Mouse (Mus musculus) forebrain, embryonic 15.5 days (tissue): ENCODE measurements around the gene Nhlh2. TPM values are rescaled to one million over a fixed set of nuclear protein-coding genes. Genes with fewer than 3 reads are reported as not detected.

Experiments
- ATAC-seq: fragments of 200-750 bp; cut with Nextera tagmentation; replicated peaks from 2 replicates; pipeline ENCODE4 v1.8.0; 2017; ENCODE audit warnings: mild to moderate bottlenecking, moderate TSS enrichment, moderate library complexity
- H3K27ac ChIP-seq: fragments of 300-500 bp; sonication (generic); replicated peaks from 2 replicates; pipeline ENCODE4 v1.5.1; 2015; ENCODE audit warnings: mild to moderate bottlenecking, inconsistent platforms
- H3K27me3 ChIP-seq: fragments of 300-500 bp; sonication (generic); 2 replicates; pipeline ENCODE4 v1.6.1; 2015; ENCODE audit warnings: inconsistent platforms
- H3K36me3 ChIP-seq: fragments of 300-500 bp; sonication (generic); 2 replicates; pipeline ENCODE4 v1.6.1; 2015; ENCODE audit warnings: mild to moderate bottlenecking, inconsistent platforms
- H3K4me1 ChIP-seq: fragments of 300-500 bp; sonication (generic); 2 replicates; pipeline ENCODE4 v1.6.1; 2015; ENCODE audit warnings: inconsistent platforms
- H3K4me2 ChIP-seq: fragments of 300-500 bp; sonication (generic); replicated peaks from 2 replicates; pipeline ENCODE4 v1.6.1; 2015; ENCODE audit warnings: mild to moderate bottlenecking, inconsistent platforms
- H3K4me3 ChIP-seq: fragments of 300-500 bp; sonication (generic); 2 replicates; pipeline ENCODE4 v1.5.1; 2015; ENCODE audit warnings: mild to moderate bottlenecking, inconsistent platforms
- H3K9ac ChIP-seq: fragments of 300-500 bp; sonication (generic); replicated peaks from 2 replicates; pipeline ENCODE4 v1.6.1; 2015; ENCODE audit warnings: mild to moderate bottlenecking, inconsistent platforms
- H3K9me3 ChIP-seq: fragments of 300-500 bp; sonication (generic); 2 replicates; pipeline ENCODE4 v1.6.1; 2016; ENCODE audit warnings: inconsistent platforms
- WGBS: fragments of 180-500 bp; shearing (Covaris S2); methylation state at CpG from one replicate; pipeline ENCODE4 v1.1.7; 2015; ENCODE audit warnings: mixed read lengths; 5-methylcytosine and 5-hydroxymethylcytosine counted together
- polyA plus RNA-seq: library from polyadenylated mRNA; unstranded; fragments of >200 nt; fragmentation: Nextera tagmentation; extraction: Ambion mirVana; gene quantifications from 2 replicates; pipeline ENCODE4 v1.2.1, GENCODE M21; 2015

Gene Nhlh2
- polyA plus RNA-seq, 1 experiment from 2014 or later: 24.3 TPM

GRCm38 (mm10) chr3:102010681-102011317, 923 bp downstream of the Nhlh2 start:
- H3K4me3 ChIP-seq: peak overlapping the region; percentile 43
- peak overlapping the region; percentile 76 for H3K27ac ChIP-seq

GRCm38 (mm10) chr3:102011318-102012075, 1.6 kb downstream of the Nhlh2 start:
- peaks cover 23% of the 10 kb centered on the region for H3K4me1 ChIP-seq
- H3K4me3 ChIP-seq: peak overlapping the region; percentile 43
- WGBS: under 1% methylated on average over 48 of the region's 48 CpGs
- no peaks in the 10 kb centered on the region for H3K36me3 ChIP-seq
- ATAC-seq: peak; percentile 46
- peak overlapping the region; percentile 48 for H3K4me2 ChIP-seq
- H3K9ac ChIP-seq: peak overlapping the region; percentile 53
- H3K9me3 ChIP-seq: no peaks in the 10 kb centered on the region
- peak overlapping the region; percentile 76 for H3K27ac ChIP-seq
- peaks cover 22% of the 10 kb centered on the region for H3K27me3 ChIP-seq

More at GRCm38 (mm10) chr3:102010681-102011317, 923 bp downstream of the Nhlh2 start:
- WGBS: 2% methylated on average over 24 of the region's 24 CpGs
- Histone ChIP-seq H3K4me1 (peaks cover 23% of the 10 kb centered on the region), H3K9me3 (no peaks in the 10 kb centered on the region), H3K27me3 (peaks cover 22% of the 10 kb centered on the region), H3K4me2 (peak overlapping the region; percentile 48), H3K9ac (peak overlapping the region; percentile 53), H3K36me3 (no peaks in the 10 kb centered on the region)
- no peak for ATAC-seq

- Histone ChIP-seq H3K27me3 (peaks cover 22% of the 10 kb centered on the region), H3K4me3 (peak overlapping the region; percentile 43), H3K9ac (peak overlapping the region; percentile 53), H3K9me3 (no peaks in the 10 kb centered on the region), H3K27ac (peak overlapping the region; percentile 76), H3K4me2 (peak overlapping the region; percentile 48), H3K36me3 (no peaks in the 10 kb centered on the region), H3K4me1 (peaks cover 23% of the 10 kb centered on the region)
- 4% methylated on average over 23 of the region's 23 CpGs for WGBS
- peak; percentile 51; the same call in 1 of the 2 replicates for ATAC-seq
Observed at GRCm38 (mm10) chr3:102012076-102012610, 2.3 kb downstream of the Nhlh2 start.

- Histone ChIP-seq H3K4me3 (peak overlapping the region; percentile 43), H3K9ac (peak overlapping the region; percentile 53), H3K27ac (peak overlapping the region; percentile 76), H3K9me3 (no peaks in the 10 kb centered on the region), H3K36me3 (no peaks in the 10 kb centered on the region), H3K4me1 (peaks cover 23% of the 10 kb centered on the region), H3K4me2 (peak overlapping the region; percentile 48), H3K27me3 (peaks cover 22% of the 10 kb centered on the region)
- ATAC-seq: peak; percentile 23; the same call in 1 of the 2 replicates
- under 1% methylated on average over 53 of the region's 53 CpGs for WGBS
Observed at GRCm38 (mm10) chr3:102012611-102013211, 2.8 kb downstream of the Nhlh2 start.

- Histone ChIP-seq H3K4me1 (peaks cover 29% of the 10 kb centered on the region), H3K9ac (no peak overlapping the region), H3K4me3 (no peak overlapping the region), H3K27ac (no peak overlapping the region), H3K4me2 (no peak overlapping the region), H3K27me3 (no peaks in the 10 kb centered on the region), H3K36me3 (no peaks in the 10 kb centered on the region), H3K9me3 (no peaks in the 10 kb centered on the region)
- no peak for ATAC-seq
- WGBS: 56% methylated on average over 1 of the region's 1 CpGs
Observed at GRCm38 (mm10) chr3:102020604-102021003, 10.7 kb downstream of the Nhlh2 start.

GRCm38 (mm10) chr3:102022721-102023120, 12.8 kb downstream of the Nhlh2 start:
- Histone ChIP-seq H3K27me3 (no peaks in the 10 kb centered on the region), H3K27ac (peak overlapping the region; percentile 63), H3K4me1 (peaks cover 32% of the 10 kb centered on the region), H3K4me3 (no peak overlapping the region), H3K9me3 (no peaks in the 10 kb centered on the region), H3K36me3 (no peaks in the 10 kb centered on the region), H3K4me2 (no peak overlapping the region), H3K9ac (no peak overlapping the region)
- 31% methylated on average over 2 of the region's 2 CpGs for WGBS
- no peak for ATAC-seq

- peak; percentile 58 for ATAC-seq
- WGBS: under 1% methylated on average over 30 of the region's 31 CpGs
- peak overlapping the region; percentile 16; the same call in 1 of the 2 replicates for H3K9ac ChIP-seq
- H3K27me3 ChIP-seq: no peaks in the 10 kb centered on the region
- peak overlapping the region; percentile 63 for H3K27ac ChIP-seq
- peaks cover 32% of the 10 kb centered on the region for H3K4me1 ChIP-seq
- no peaks in the 10 kb centered on the region for H3K36me3 ChIP-seq
- H3K4me2 ChIP-seq: peak overlapping the region; percentile 56
- peak overlapping the region; percentile 32 for H3K4me3 ChIP-seq
- H3K9me3 ChIP-seq: no peaks in the 10 kb centered on the region
Observed at GRCm38 (mm10) chr3:102023337-102023736, 13.5 kb downstream of the Nhlh2 start.

- no peaks in the 10 kb centered on the region for H3K27me3 ChIP-seq
- H3K4me1 ChIP-seq: peaks cover 32% of the 10 kb centered on the region
- no peaks in the 10 kb centered on the region for H3K36me3 ChIP-seq
- H3K4me2 ChIP-seq: peak overlapping the region; percentile 56
- no peaks in the 10 kb centered on the region for H3K9me3 ChIP-seq
- H3K9ac ChIP-seq: no peak overlapping the region
- peak overlapping the region; percentile 63; the same call in 1 of the 2 replicates for H3K27ac ChIP-seq
- WGBS: 12% methylated on average over 5 of the region's 5 CpGs
- no peak for ATAC-seq
- peak overlapping the region; percentile 32 for H3K4me3 ChIP-seq
Observed at GRCm38 (mm10) chr3:102023829-102024228, 14.0 kb downstream of the Nhlh2 start.

GRCm38 (mm10) chr3:102024981-102025451, 15.1 kb downstream of the Nhlh2 start:
- Histone ChIP-seq H3K36me3 (no peaks in the 10 kb centered on the region), H3K4me3 (no peak overlapping the region), H3K4me1 (peaks cover 32% of the 10 kb centered on the region), H3K9me3 (no peaks in the 10 kb centered on the region), H3K9ac (no peak overlapping the region), H3K27ac (peak overlapping the region; percentile 61), H3K4me2 (no peak overlapping the region), H3K27me3 (no peaks in the 10 kb centered on the region)
- ATAC-seq: peak; percentile 85
- WGBS: 30% methylated on average over 9 of the region's 9 CpGs

GRCm38 (mm10) chr3:102025659-102026058, 15.8 kb downstream of the Nhlh2 start:
- Histone ChIP-seq H3K36me3 (no peaks in the 10 kb centered on the region), H3K4me1 (peaks cover 32% of the 10 kb centered on the region), H3K9me3 (no peaks in the 10 kb centered on the region), H3K4me2 (no peak overlapping the region), H3K9ac (no peak overlapping the region), H3K4me3 (no peak overlapping the region), H3K27me3 (no peaks in the 10 kb centered on the region), H3K27ac (peak overlapping the region; percentile 61)
- peak; percentile 42; the same call in 1 of the 2 replicates for ATAC-seq
- WGBS: 54% methylated on average over 5 of the region's 5 CpGs

- Histone ChIP-seq H3K4me3 (no peak overlapping the region), H3K27me3 (no peaks in the 10 kb centered on the region), H3K4me2 (no peak overlapping the region), H3K9me3 (no peaks in the 10 kb centered on the region), H3K4me1 (peaks cover 25% of the 10 kb centered on the region), H3K36me3 (no peaks in the 10 kb centered on the region), H3K9ac (no peak overlapping the region), H3K27ac (no peak overlapping the region)
- 70% methylated on average over 6 of the region's 6 CpGs for WGBS
- no peak for ATAC-seq
Observed at GRCm38 (mm10) chr3:102027880-102028279, 18.0 kb downstream of the Nhlh2 start.
